Mouse (Mus musculus): ENCODE measurements around the gene G6pc3. TPM values are rescaled to one million over a fixed set of nuclear protein-coding genes. Genes with fewer than 3 reads are reported as not detected.

Gene G6pc3
- polyA plus RNA-seq, 1 experiment from 2014 or later = 31.6 TPM

DNA sequence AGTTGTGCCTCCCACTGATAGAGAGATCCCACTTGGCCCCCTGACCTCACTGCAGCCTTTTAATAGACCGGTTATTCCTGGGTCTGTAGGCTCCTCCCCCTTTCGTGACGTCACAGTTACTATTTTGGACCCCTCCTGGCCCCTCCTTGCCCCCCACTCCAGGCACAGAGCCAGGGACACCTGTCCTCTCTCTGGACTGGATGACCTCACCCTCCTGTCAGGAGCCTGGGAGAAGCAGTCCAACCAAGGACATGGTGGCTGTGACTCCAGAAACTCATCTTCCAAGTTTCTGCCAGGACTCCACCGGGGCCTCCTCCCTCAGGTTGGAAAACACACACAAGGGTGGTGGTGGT lies 30.6 kb downstream of the G6pc3 start:
- Histone ChIP-seq H3K4me2 (ENCODE audit: low read length) (no peak overlapping the region), H3K27ac (replicated peaks; ENCODE audit: low read depth, low read length) (no peak overlapping the region), H3K4me1 (ENCODE audit: control insufficient read depth, insufficient read depth, low read length) (peaks cover 52% of the 10 kb centered on the region), H3K4me3 (replicated peaks; ENCODE audit: low read depth, low read length) (no peak overlapping the region), H3K36me3 (ENCODE audit: control insufficient read depth, insufficient read depth, low read length) (peaks cover 47% of the 10 kb centered on the region), H3K9ac (replicated peaks; ENCODE audit: low read length) (no peak overlapping the region), H3K27me3 (ENCODE audit: control insufficient read depth, insufficient read depth, low read length) (no peaks in the 10 kb centered on the region), H3K9me3 (ENCODE audit: control insufficient read depth, low read length) (no peaks in the 10 kb centered on the region)
- WGBS = 75% methylated on average over 4 of the region's 4 CpGs
- ATAC-seq (ENCODE audit: low FRiP score, low TSS enrichment) = no peak
- no peak for DNase-seq

DNA sequence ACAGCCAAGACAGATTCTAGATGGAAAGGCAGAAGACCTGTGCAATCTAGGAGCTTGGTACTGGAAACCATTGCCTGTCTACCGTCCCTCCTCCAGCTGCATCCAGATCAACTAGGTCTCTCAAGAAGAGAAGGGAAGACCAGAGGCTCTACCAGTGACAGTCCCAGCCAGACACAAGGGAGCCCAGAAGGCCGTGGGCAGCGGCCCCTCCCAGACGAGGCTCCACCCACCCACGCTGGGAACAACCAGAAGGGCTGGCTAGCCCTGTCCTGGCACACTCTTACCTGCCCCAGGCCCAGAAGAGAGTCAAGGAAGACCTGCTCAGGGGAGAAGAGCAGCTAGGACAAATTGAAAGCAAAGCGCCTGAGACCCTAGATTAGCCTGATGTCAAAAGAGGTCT lies 31.0 kb downstream of the G6pc3 start:
- Histone ChIP-seq H3K4me1 (ENCODE audit: control insufficient read depth, insufficient read depth, low read length) (peaks cover 55% of the 10 kb centered on the region), H3K9me3 (ENCODE audit: control insufficient read depth, low read length) (no peaks in the 10 kb centered on the region), H3K36me3 (ENCODE audit: control insufficient read depth, insufficient read depth, low read length) (peaks cover 47% of the 10 kb centered on the region), H3K27ac (replicated peaks; ENCODE audit: low read depth, low read length) (no peak overlapping the region), H3K9ac (replicated peaks; ENCODE audit: low read length) (no peak overlapping the region), H3K4me2 (ENCODE audit: low read length) (no peak overlapping the region), H3K27me3 (ENCODE audit: control insufficient read depth, insufficient read depth, low read length) (no peaks in the 10 kb centered on the region), H3K4me3 (replicated peaks; ENCODE audit: low read depth, low read length) (no peak overlapping the region)
- WGBS = 72% methylated on average over 6 of the region's 6 CpGs
- ATAC-seq (ENCODE audit: low FRiP score, low TSS enrichment) (no peak), DNase-seq (no peak)

DNA sequence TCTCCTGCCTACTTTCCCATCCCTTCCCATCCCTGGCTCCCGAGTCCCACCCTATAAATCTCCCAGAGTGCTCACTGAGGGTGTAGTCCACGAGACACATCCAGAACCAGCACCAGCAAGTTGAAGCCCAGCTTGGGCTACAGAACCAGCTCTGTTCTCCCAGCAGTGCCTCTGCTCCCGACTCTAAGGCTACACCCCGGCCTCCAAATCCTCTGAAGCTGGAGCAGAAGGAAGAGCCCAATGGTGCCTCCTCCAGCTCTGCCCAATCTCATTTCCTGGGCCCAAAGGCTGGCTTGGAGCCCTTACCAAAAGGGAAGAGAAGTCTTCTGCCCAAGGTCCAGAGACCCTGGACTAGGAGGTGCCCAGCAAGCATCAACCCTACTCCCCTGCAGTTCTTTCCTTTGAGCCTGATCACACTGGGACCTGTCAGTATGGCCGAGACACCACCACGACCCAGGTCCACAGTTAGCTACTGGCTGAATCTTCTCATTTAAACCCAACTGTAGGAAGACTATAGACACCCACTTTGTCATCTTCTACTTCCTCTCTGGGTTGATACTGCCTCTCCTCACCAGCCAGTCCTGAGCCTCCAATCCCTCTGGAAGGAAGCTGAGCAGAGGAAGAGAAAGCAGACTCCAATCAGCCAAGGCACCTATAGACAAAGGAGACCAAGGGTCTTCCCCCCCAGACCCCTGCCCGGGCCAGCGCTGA lies 32.0 kb downstream of the G6pc3 start:
- H3K36me3 ChIP-seq (ENCODE audit: control insufficient read depth, insufficient read depth, low read length) = peaks cover 42% of the 10 kb centered on the region
- no peak overlapping the region for H3K4me2 ChIP-seq (ENCODE audit: low read length)
- ATAC-seq (ENCODE audit: low FRiP score, low TSS enrichment) (no peak), DNase-seq (no peak)
- no peak overlapping the region for H3K9ac ChIP-seq (replicated peaks; ENCODE audit: low read length)
- H3K27me3 ChIP-seq (ENCODE audit: control insufficient read depth, insufficient read depth, low read length) = no peaks in the 10 kb centered on the region
- no peak overlapping the region for H3K4me3 ChIP-seq (replicated peaks; ENCODE audit: low read depth, low read length)
- peaks cover 57% of the 10 kb centered on the region for H3K4me1 ChIP-seq (ENCODE audit: control insufficient read depth, insufficient read depth, low read length)
- H3K27ac ChIP-seq (replicated peaks; ENCODE audit: low read depth, low read length) = no peak overlapping the region
- no peaks in the 10 kb centered on the region for H3K9me3 ChIP-seq (ENCODE audit: control insufficient read depth, low read length)
- WGBS = 88% methylated on average over 8 of the region's 8 CpGs

DNA sequence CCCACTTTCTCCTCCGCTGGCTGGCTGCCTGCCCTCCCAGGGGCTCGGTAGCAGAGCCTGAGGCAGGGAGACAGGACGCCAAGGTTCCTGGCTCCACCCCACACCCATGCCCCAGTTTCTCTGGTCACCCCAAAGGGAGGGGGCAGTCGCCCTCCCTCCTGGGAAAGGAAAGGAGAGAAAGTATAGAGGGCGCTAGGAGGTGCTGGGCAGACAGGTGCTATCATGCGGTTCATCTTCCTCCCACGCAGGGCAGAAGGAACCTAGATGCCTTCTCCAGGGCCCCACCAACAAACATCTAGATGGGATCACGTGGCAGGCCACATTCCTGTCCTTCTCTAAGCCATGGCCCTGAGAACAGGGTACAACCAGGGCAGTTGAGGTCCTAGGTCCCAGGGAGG lies 32.5 kb downstream of the G6pc3 start:
- Histone ChIP-seq H3K27me3 (ENCODE audit: control insufficient read depth, insufficient read depth, low read length) (no peaks in the 10 kb centered on the region), H3K4me1 (ENCODE audit: control insufficient read depth, insufficient read depth, low read length) (peaks cover 58% of the 10 kb centered on the region), H3K27ac (replicated peaks; ENCODE audit: low read depth, low read length) (no peak overlapping the region), H3K4me3 (replicated peaks; ENCODE audit: low read depth, low read length) (no peak overlapping the region), H3K36me3 (ENCODE audit: control insufficient read depth, insufficient read depth, low read length) (peaks cover 40% of the 10 kb centered on the region), H3K4me2 (ENCODE audit: low read length) (no peak overlapping the region), H3K9ac (replicated peaks; ENCODE audit: low read length) (no peak overlapping the region), H3K9me3 (ENCODE audit: control insufficient read depth, low read length) (no peaks in the 10 kb centered on the region)
- ATAC-seq (ENCODE audit: low FRiP score, low TSS enrichment) (no peak), DNase-seq (no peak)
- WGBS = 77% methylated on average over 8 of the region's 8 CpGs

DNA sequence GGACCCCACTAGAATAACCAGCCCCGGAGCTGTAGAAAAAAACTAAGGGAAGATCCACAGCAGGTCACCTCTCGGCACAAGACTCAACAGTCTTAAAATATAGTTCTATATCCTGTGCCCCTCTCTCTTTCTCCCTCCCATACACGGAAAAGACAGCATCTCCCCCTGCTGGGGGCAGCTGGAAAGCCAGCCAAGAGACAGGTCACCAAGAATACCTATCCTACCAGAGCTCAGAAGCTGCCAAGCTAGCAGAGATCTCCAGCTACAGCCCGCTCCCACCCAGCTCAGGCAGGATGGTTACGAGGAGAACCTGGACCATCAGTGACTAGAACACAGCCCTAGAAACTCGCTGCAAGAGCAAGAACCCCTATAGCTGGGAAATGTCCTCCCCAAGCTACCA lies 33.7 kb downstream of the G6pc3 start:
- Histone ChIP-seq H3K27ac (replicated peaks; ENCODE audit: low read depth, low read length) (no peak overlapping the region), H3K4me3 (replicated peaks; ENCODE audit: low read depth, low read length) (no peak overlapping the region), H3K36me3 (ENCODE audit: control insufficient read depth, insufficient read depth, low read length) (peaks cover 30% of the 10 kb centered on the region), H3K4me1 (ENCODE audit: control insufficient read depth, insufficient read depth, low read length) (peaks cover 58% of the 10 kb centered on the region), H3K27me3 (ENCODE audit: control insufficient read depth, insufficient read depth, low read length) (no peaks in the 10 kb centered on the region), H3K4me2 (ENCODE audit: low read length) (no peak overlapping the region), H3K9me3 (ENCODE audit: control insufficient read depth, low read length) (no peaks in the 10 kb centered on the region), H3K9ac (replicated peaks; ENCODE audit: low read length) (no peak overlapping the region; the same call in 1 of the 2 replicates)
- DNase-seq = peak; percentile 78
- ATAC-seq (ENCODE audit: low FRiP score, low TSS enrichment) = no peak
- WGBS = 50% methylated on average over 6 of the region's 6 CpGs

DNA sequence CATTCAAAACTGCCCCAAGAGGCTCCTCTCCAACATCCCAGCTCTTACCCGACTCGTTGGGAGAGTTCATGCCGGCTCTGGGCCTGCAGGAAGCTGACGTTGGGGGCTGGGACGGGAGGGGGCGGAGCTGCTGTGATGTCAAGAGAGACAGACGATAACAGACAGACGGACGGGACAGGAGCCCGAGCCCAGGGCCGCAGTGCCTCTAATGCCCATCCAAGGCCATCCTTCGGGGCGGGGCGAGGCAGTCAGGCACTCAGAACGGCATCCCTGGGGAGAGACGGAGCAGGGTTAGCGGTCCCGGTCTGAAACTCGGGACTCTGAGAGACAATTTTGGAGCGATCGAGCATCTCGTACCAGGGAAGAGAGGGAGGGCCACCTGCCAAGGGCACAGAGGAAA lies 35.3 kb downstream of the G6pc3 start:
- H3K4me1 ChIP-seq (ENCODE audit: control insufficient read depth, insufficient read depth, low read length) = peaks cover 49% of the 10 kb centered on the region
- H3K36me3 ChIP-seq (ENCODE audit: control insufficient read depth, insufficient read depth, low read length) = peaks cover 26% of the 10 kb centered on the region
- no peaks in the 10 kb centered on the region for H3K27me3 ChIP-seq (ENCODE audit: control insufficient read depth, insufficient read depth, low read length)
- no peak for ATAC-seq (ENCODE audit: low FRiP score, low TSS enrichment)
- no peak for DNase-seq
- H3K4me2 ChIP-seq (ENCODE audit: low read length) = peak overlapping the region; percentile 40
- 6% methylated on average over 22 of the region's 22 CpGs for WGBS
- no peak overlapping the region for H3K27ac ChIP-seq (replicated peaks; ENCODE audit: low read depth, low read length)
- H3K9ac ChIP-seq (replicated peaks; ENCODE audit: low read length) = peak overlapping the region; percentile 27; the same call in 1 of the 2 replicates
- no peak overlapping the region; the same call in 1 of the 2 replicates for H3K4me3 ChIP-seq (replicated peaks; ENCODE audit: low read depth, low read length)
- no peaks in the 10 kb centered on the region for H3K9me3 ChIP-seq (ENCODE audit: control insufficient read depth, low read length)

DNA sequence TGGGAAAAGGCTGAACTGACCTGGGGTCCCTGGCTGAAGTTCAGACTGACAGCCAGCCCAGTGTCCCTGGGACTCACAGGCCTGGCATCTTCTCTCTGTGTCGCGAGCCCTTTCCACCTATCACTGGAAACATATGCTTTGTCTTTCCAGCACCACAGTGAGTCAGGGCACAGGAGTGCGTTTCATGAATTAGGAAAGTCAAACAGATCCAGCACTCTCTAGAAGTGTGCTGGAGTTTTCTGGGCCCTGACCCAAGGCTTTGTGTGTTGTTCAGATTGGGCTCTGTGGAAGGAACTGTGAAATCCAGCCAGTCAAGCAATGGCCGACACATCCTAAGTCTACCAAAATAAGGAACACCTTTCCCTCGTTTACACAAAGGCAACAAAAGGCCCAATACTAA lies 35.8 kb downstream of the G6pc3 start:
- WGBS = 69% methylated on average over 5 of the region's 5 CpGs
- peaks cover 46% of the 10 kb centered on the region for H3K4me1 ChIP-seq (ENCODE audit: control insufficient read depth, insufficient read depth, low read length)

DNA sequence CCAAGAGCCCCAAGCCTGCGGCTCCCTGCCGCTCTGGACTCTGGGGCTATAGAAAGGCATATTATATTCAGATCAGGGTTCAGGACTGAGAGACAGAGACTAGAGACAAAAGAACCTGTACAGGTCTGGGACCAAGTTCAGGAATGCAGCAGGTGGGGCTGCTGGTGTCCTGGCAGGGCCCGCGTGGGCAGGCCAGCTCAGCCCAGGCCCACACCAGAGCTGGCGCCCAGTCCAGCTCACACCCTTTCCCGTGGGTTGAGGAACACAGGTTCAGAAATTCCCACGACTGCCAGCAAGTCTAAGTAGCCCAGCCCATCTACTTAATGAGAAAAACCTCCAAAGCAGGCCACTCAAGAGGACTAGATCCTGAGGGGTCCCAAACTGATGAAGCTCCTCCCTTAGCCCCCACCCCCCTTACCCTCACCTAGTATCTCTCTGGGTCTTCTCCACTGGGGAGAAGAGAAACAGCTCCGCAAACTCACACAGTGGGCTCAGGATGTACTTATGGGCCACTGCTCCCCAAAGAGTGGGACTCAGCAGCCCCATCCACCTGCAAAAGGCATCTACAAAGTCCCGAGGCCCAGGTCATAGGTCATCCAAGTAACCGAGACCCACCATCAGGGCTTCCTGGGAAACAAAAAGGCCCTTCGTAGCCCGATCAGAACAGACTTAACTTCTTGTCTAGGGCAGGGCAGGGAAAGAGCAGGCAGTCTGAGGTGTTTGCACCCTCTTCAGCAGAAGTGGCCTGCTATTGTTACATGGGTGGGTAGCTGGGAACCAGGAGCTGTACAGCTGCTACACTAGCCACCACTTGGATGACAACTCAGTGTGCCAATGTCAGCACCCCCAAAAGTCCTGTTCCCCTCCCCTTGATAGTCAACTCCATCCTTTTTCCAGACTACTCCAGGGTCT lies 36.9 kb downstream of the G6pc3 start:
- Histone ChIP-seq H3K4me2 (ENCODE audit: low read length) (peak overlapping the region; percentile 69), H3K36me3 (ENCODE audit: control insufficient read depth, insufficient read depth, low read length) (peaks cover 26% of the 10 kb centered on the region), H3K9me3 (ENCODE audit: control insufficient read depth, low read length) (no peaks in the 10 kb centered on the region), H3K4me3 (replicated peaks; ENCODE audit: low read depth, low read length) (no peak overlapping the region), H3K27me3 (ENCODE audit: control insufficient read depth, insufficient read depth, low read length) (no peaks in the 10 kb centered on the region), H3K9ac (replicated peaks; ENCODE audit: low read length) (peak overlapping the region; percentile 92; the same call in 1 of the 2 replicates), H3K4me1 (ENCODE audit: control insufficient read depth, insufficient read depth, low read length) (peaks cover 46% of the 10 kb centered on the region), H3K27ac (replicated peaks; ENCODE audit: low read depth, low read length) (no peak overlapping the region; the same call in 1 of the 2 replicates)
- 55% methylated on average over 12 of the region's 12 CpGs for WGBS
- DNase-seq = no peak
- ATAC-seq (ENCODE audit: low FRiP score, low TSS enrichment) = no peak

More for the DNA sequence above, 35.8 kb downstream of the G6pc3 start:
- Histone ChIP-seq H3K27ac (replicated peaks; ENCODE audit: low read depth, low read length) (no peak overlapping the region), H3K36me3 (ENCODE audit: control insufficient read depth, insufficient read depth, low read length) (peaks cover 26% of the 10 kb centered on the region), H3K4me3 (replicated peaks; ENCODE audit: low read depth, low read length) (no peak overlapping the region), H3K9me3 (ENCODE audit: control insufficient read depth, low read length) (no peaks in the 10 kb centered on the region), H3K4me2 (ENCODE audit: low read length) (peak overlapping the region; percentile 40), H3K27me3 (ENCODE audit: control insufficient read depth, insufficient read depth, low read length) (no peaks in the 10 kb centered on the region), H3K9ac (replicated peaks; ENCODE audit: low read length) (peak overlapping the region; percentile 27; the same call in 1 of the 2 replicates)
- ATAC-seq (ENCODE audit: low FRiP score, low TSS enrichment) = no peak
- no peak for DNase-seq
